Mouse (Mus musculus): ENCODE measurements at regions not wholly inside any gene's neighbourhood (a gene's known extent, or its start where the extent isn't known, plus 50 kb on each side); places are given as distances from the start of the nearest gene placed in this dataset.
A peak's percentile ranks its signal among the peaks of the same experiment; 100 is the strongest.

DNA sequence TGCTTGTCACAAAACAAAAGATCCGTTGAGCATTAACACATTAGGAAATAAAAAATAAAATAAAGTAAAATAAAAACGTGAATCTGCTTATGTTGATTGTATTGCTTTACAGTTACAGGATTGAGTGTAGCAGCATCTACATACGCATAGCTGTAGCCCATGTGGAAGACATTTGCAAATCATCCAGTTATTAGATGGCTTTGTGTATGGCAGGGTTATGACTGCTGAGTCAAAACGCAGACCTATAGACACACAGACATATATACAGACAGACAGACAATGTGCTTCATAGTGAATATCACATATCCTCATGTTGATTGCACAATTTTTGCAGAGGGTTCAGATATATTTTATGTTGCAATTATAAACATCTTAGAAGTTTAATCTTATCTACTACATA is 64.5 kb downstream of the Gm11146 start:
- no peak for DNase-seq (ENCODE audit: low spot score)

DNA sequence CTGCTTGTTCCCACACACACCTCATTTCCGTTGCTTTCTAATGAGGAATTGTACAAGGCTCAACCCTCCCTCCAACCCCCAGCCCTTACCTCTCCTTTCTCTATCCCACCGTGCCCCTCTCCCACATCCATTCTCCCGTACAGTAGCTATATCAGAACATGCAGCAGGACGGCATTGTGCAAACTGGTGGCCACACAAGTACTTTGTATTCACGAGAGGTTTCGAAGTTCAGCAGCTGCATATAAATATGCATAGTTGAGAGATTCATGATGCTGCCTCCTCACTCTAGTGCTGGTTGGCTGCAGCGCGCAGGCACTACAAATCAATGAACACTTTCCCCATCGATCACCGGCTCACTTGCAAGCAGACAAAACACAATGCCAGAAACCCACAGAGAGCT is 65.1 kb downstream of the Gm11146 start:
- peak; percentile 45 for DNase-seq (ENCODE audit: low spot score)

DNA sequence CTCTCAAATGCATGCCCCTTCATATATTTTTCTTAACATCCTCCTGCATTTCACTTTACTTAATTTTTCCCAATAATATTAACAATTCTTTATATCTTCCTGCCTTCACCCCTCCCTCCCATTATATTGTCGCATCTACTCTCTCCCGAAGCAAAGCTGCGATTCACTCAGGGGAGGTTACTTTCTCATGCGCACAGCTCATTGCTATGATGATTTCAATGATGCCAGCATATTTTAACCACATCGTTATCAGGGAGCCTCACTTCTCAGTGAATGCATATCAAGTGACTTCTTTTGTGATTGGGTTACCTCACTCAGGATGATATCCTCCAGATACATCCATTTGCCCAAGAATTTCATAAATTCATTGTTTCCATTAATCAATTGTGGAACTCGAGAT is 65.6 kb downstream of the Gm11146 start:
- DNase-seq (ENCODE audit: low spot score) = peak; percentile 17

DNA sequence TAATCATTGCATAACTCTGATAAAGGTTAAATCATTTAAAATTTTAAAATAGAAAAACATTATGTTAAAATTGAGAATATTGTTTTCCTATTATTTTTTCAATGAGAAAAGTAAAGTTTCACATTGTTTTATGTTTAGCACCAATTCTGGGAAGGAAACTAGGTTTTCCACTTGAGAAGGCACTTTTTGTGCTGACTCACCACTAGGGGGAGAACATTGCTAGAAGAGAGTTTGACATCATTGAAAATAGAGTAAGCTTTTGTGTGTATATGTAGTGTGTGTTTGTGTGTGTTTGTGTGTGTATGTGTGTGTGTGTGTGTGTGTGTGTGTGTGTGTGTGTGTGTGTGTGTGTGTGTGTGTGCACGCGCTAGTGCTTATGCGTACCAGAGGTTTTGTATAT is 66.9 kb downstream of the Gm11146 start:
- DNase-seq (ENCODE audit: low spot score) = no peak

DNA sequence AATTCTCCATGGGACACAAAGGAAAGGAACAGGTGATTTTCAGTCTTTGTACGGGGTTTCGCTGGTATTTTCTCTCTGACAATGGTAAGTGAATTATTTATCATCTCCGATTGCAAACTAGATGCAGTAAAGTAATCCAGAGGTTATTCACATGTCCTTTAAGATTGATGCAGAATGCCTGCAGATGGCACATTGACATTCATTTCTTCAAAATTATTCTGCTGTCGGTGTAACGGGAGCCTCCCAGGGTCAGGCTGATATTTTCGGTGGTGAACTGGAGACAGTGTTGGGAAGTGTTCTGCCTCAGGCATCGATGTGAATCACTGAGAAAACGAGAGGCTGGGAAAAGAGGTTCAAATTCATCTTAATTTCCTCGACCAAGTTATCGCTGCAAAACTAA is 70.3 kb downstream of the Gm11146 start:
- no peak for DNase-seq (ENCODE audit: low spot score)

- DNase-seq (ENCODE audit: low spot score) = no peak
These were observed 73.9 kb downstream of the Gm11146 start for GRCm38 (mm10) chr16:77527951-77528350.

DNA sequence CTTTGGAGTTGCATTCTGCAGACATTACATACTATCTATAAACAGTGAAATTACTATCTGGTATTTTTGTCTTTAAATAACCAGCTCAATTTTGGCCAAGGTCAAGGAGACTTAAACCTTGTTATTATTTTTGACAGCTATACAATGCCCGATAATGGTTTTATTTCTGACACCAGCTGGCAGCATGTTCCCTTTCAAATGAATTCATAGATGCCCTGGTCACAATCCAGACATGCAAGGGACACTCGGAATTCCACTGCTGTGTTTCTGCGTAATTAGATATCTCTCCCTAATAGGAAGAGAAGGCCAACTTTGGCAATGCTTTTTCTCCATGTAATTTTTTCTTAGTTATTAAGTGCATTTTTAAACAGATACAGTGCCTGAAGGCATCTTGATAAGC is 87.3 kb downstream of the Gm11146 start:
- no peak for DNase-seq (ENCODE audit: low spot score)

GRCm38 (mm10) chr16:77503556-77503955 is 98.3 kb downstream of the Gm11146 start:
- no peak for DNase-seq (ENCODE audit: low spot score)

DNA sequence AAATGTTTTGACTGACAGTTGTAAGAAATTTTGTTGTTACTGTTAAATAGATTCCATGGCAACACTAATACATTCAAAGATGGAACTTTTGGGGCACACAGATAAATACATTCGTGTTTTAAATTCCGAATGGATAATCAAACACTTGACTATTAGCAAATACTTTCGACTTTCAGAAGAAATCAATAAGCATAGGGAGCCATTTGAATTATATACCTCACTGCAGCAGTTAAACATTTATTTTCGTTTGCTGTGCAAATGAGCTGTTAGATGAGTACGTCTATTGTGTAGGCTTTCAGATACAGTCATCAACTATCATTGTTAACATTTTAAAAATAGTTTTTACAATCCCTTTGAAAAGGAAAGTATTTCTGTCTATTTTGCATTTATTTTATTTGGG is 99.0 kb downstream of the Gm11146 start:
- DNase-seq (ENCODE audit: low spot score) = no peak

- DNase-seq (ENCODE audit: low spot score) = no peak
These were observed 99.9 kb downstream of the Gm11146 start for GRCm38 (mm10) chr16:77502026-77502425.

- DNase-seq (ENCODE audit: low spot score) = no peak
These were observed 100.9 kb downstream of the Gm11146 start for GRCm38 (mm10) chr16:77500981-77501380.

GRCm38 (mm10) chr16:77500413-77500812 is 101.5 kb downstream of the Gm11146 start:
- no peak for DNase-seq (ENCODE audit: low spot score)

DNA sequence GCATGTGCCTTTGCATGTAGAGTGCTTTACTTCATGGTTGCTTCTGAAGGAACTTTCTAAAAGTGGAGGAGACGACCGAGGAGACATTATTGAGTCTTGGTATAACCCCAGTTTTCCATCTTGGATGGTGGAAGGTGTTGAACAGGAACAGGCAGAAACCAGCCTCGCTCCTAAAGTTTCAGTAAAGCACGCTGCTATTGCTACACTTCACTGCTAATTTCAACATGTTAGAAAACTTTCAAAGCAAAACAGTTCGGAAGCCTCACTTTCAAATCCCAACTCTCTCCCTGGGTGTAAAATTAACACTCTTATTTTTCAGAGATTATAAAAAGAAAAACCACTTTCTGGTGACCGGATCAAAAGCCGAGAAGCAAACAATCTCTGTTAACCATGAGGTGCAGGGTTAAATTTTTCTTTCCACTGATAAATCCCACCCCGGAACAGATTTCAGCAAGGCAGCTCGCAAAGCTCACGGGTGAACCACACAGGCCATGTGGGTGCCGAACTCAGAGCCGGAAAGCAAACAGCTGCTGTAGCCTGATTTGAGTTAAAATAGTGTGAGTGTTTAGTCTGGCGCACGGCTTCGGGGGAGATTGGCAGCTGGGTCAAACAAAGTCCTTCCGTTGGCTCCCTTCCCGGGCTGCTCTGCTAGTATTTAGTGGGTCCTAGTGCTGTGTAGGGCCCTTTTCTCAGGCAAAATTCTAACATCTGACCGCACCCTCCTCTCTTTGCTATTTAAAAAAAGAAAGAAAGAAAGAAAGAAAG is 102.2 kb downstream of the Gm11146 start:
- DNase-seq (ENCODE audit: low spot score) = peak; percentile 48

GRCm38 (mm10) chr16:77495310-77495709 is 106.6 kb downstream of the Gm11146 start:
- no peak for DNase-seq (ENCODE audit: low spot score)

DNA sequence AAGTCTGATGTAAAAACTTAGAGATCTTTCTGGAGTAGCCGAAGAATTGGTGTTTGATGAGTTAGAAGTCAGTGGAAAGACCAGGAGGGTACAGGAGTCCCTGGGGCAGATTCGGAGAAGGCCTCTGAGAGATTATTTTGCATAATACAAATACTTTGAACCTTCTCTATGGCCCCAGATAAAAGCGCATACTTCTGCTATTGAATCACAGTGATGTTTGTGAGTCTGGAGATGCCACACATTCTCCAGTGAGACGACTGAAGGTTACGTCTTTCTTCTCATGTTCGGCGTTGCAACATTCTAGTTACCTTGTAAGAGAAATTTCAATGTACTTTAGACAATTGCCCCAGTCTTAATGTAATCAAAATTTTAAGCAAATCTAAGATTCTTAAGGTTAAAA is 107.9 kb downstream of the Gm11146 start:
- DNase-seq (ENCODE audit: low spot score) = no peak

DNA sequence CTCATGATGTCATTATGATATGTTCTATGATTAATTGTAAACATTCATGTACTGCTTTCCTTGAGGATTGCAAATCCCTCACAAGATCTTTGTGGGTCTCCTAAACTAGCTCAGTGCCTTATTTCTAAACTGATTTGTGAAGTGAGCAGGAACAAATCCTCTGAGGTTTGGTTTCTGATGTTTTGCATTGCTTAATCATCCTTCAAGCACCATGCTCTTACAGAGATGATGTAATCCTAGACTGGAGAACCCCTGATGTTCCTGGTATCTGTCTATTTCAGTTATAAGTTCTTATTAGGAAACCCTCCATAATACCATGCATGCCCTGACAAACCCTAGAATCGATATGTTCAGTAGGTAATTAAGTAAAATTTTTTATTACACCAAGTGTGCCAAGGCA is 113.7 kb downstream of the Gm11146 start:
- no peak for DNase-seq (ENCODE audit: low spot score)

GRCm38 (mm10) chr16:77479812-77480211 is 122.1 kb downstream of the Gm11146 start:
- DNase-seq (ENCODE audit: low spot score) = no peak

DNA sequence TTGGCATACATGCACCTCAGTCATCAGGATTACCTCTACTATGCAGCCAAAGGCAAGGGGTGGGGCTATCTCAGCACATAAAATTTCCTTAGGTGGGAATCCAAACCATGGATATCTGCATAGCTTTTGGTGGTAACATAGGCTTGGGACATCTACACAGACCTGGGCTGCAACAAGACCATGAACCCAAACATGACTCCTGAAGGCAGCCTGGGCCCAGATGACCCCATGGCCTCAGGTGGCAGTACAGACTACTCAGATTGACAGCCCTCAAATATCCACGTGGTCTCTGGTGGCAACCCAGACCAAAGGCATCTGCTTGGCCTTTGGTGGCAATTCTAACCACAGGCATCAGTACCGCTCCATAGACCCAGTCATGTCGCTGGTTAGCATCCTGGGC is 130.0 kb downstream of the Gm11146 start:
- DNase-seq (ENCODE audit: low spot score) = no peak

- peak; percentile 10 for DNase-seq (ENCODE audit: low spot score)
These were observed 132.0 kb downstream of the Gm11146 start for GRCm38 (mm10) chr16:77469903-77470302.

- DNase-seq (ENCODE audit: low spot score) = no peak
These were observed 132.5 kb downstream of the Gm11146 start for GRCm38 (mm10) chr16:77469328-77469875.

- DNase-seq (ENCODE audit: low spot score) = no peak
These were observed 134.7 kb downstream of the Gm11146 start for GRCm38 (mm10) chr16:77467216-77467615.

DNA sequence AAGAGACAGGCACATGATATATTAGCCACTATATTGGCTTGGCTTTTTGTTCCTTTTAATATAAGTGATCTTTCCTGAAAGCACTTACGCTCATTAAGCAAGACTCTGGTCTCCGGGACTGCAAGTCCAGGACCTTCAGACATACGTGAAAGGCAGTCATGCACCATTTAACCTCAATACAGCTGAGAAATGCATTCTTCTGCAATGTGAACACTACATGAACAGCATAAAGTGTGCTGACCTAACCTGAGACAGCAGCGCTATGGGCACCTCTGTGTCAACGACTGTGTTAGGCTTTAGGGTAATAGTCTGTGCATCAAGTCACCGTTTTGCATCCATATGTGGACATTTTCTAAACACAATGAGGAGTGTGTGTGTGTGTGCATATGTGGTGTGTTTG is 137.3 kb downstream of the Gm11146 start:
- no peak for DNase-seq (ENCODE audit: low spot score)

GRCm38 (mm10) chr16:77461922-77462321 is 140.0 kb downstream of the Gm11146 start:
- DNase-seq (ENCODE audit: low spot score) = no peak

DNA sequence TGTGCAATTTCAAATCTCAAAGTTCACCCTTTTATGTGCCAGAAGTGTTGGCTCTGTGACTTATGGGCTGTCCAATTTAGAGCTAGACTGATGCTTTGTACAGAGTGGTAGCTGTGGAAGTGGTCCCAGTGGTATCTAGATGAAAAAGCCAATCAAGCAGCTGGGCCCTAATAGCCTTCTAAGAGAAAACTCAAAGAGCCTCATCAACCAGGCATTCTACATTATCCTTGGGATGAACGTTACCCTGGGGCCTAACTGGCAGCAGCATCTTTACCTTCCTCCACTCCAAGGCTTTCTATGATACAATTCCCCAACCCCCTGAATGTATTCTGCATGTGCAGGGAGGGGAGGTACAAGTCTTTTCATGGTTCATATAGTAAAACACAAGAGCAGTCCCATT is 140.4 kb downstream of the Gm11146 start:
- no peak for DNase-seq (ENCODE audit: low spot score)

Data from left cerebral cortex, adult 11 months (tissue).